In the genomic region with DNA sequence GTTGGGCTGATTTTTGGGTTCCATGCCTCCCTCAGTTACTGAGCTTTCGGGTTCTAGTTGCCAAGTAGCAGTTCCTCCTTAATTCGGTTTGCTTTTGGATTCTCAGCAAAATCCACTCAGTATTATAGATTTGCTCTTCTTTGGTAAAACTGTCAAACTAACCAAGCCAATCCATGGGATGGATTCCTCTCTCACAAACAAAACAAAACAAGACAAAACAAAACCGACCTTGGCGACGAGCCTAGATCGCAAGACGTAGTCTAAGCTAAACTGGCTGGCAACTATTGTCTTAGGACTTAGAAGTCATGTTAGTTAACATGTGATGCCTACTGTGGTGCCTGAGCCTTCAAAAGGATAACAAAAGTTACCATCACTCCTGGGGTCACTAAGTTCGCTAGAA, we compare ENCODE assay signal across 8 mouse cellular contexts. TPM values are rescaled to one million over a fixed set of nuclear protein-coding genes. Genes with fewer than 3 reads are reported as not detected.
A peak's percentile ranks its signal among the peaks of the same experiment; 100 is the strongest.
DNase-seq lines count a peak whose midpoint lies in the region; ATAC-seq and TF ChIP-seq lines count a peak whose summit lies in the region.

No protein-coding gene starts in this region.

- no peak for TF ChIP-seq EP300 in liver, embryonic 14.5 days (IDR thresholded peaks at IDR 0.05; ENCODE audit: low read depth)

- peaks cover 2% of the 10 kb centered on the region; the same call in 1 of the 2 replicates for H3K9me3 ChIP-seq in erythroblast, embryonic 14.5 days (ENCODE audit: control insufficient read depth, low read length)
- H3K9me3 ChIP-seq in liver, embryonic 14.5 days (ENCODE audit: control insufficient read depth, low read length) = no peaks in the 10 kb centered on the region

- H3K9ac ChIP-seq in liver, embryonic 14.5 days (replicated peaks) = no peak overlapping the region

- no peak overlapping the region for H3K27ac ChIP-seq in thymus, adult 2 months (ENCODE audit: control insufficient read depth, insufficient read depth, low read length)
- H3K27ac ChIP-seq in liver, embryonic 14.5 days = peak overlapping the region; percentile 63

- no peak for TF ChIP-seq CTCF in thymus, adult 2 months (IDR thresholded peaks at IDR 0.05; ENCODE audit: borderline replicate concordance, control insufficient read depth, extremely low read depth, insufficient read depth, low read length, poor library complexity)
- TF ChIP-seq CTCF in liver, embryonic 14.5 days (IDR thresholded peaks at IDR 0.05; ENCODE audit: low read depth) = no peak

- intact Hi-C loops in left cerebral cortex, postnatal 14 days (cut with DNase I) = no loop called here

- DNase-seq in thymus, adult 2 months = no peak
- DNase-seq in thymus, postnatal 4 days = no peak
- no peak for DNase-seq in liver, embryonic 14.5 days (ENCODE audit: low read depth in 3 of 3, low spot score in 3 of 3)
- DNase-seq in adrenal gland, adult 18-20 months (ENCODE audit: low spot score in 2 of 2) = no peak
- no peak for DNase-seq in embryo, embryonic 11 days
- DNase-seq in left cerebral cortex, postnatal 14 days (ENCODE audit: low spot score in 2 of 2) = no peak

- TF ChIP-seq POLR2A in thymus, adult 2 months (IDR thresholded peaks at IDR 0.05; ENCODE audit: control insufficient read depth, extremely low read depth, insufficient read depth, low read length, poor library complexity) = no peak

- peaks cover 2% of the 10 kb centered on the region; the same call in 1 of the 2 replicates for H3K36me3 ChIP-seq in erythroblast, embryonic 14.5 days (ENCODE audit: control insufficient read depth)
- H3K36me3 ChIP-seq in thymus, adult 2 months (ENCODE audit: control insufficient read depth, insufficient read depth, low read length) = no peaks in the 10 kb centered on the region
- H3K36me3 ChIP-seq in liver, embryonic 14.5 days (replicated peaks; ENCODE audit: control insufficient read depth, insufficient read depth, low read depth) = no peaks in the 10 kb centered on the region

- peak overlapping the region; percentile 81 for H3K4me3 ChIP-seq in erythroblast, embryonic 14.5 days (replicated peaks)
- peak overlapping the region; percentile 74; the same call in 1 of the 2 replicates for H3K4me3 ChIP-seq in thymus, adult 2 months (ENCODE audit: control insufficient read depth, insufficient read depth, low read length)
- H3K4me3 ChIP-seq in liver, embryonic 14.5 days (ENCODE audit: insufficient read depth in 1 of 2, low read depth in 2 of 2, low read length in 2 of 2) = peak overlapping the region; percentile 63 to 81

- WGBS in thymus, adult 2 months = 89% methylated on average over 8 of the region's 8 CpGs
- 80% methylated on average over 8 of the region's 8 CpGs for WGBS in liver, embryonic 14.5 days (ENCODE audit: insufficient replicate concordance)

- peaks cover 55% of the 10 kb centered on the region for H3K4me1 ChIP-seq in erythroblast, embryonic 14.5 days (ENCODE audit: control insufficient read depth)
- peaks cover 4% of the 10 kb centered on the region for H3K4me1 ChIP-seq in thymus, adult 2 months (replicated peaks; ENCODE audit: control insufficient read depth, insufficient read depth, low read length)
- peaks cover 27 to 31% of the 10 kb centered on the region in 2 experiments for H3K4me1 ChIP-seq in liver, embryonic 14.5 days (replicated peaks; ENCODE audit: control insufficient read depth in 2 of 2, insufficient read depth in 2 of 2, low read length in 1 of 2)

- H3K4me2 ChIP-seq in liver, embryonic 14.5 days (ENCODE audit: low read depth) = peak overlapping the region; percentile 67

- no peaks in the 10 kb centered on the region for H3K27me3 ChIP-seq in erythroblast, embryonic 14.5 days (ENCODE audit: control insufficient read depth)
- no peaks in the 10 kb centered on the region for H3K27me3 ChIP-seq in thymus, adult 2 months (ENCODE audit: control insufficient read depth, insufficient read depth, low read length)
- H3K27me3 ChIP-seq in liver, embryonic 14.5 days (ENCODE audit: control insufficient read depth, insufficient read depth, low read length) = no peaks in the 10 kb centered on the region

- ATAC-seq in erythroblast, adult 5-6 weeks (replicated peaks; ENCODE audit: low FRiP score, poor library complexity, severe bottlenecking) = no peak
- no peak for ATAC-seq in liver, embryonic 14.5 days (ENCODE audit: insufficient read depth)

RNA-seq across cellular contexts. Expression of gene 4931414P19Rik, which starts 2.1 kb away (rescaled TPM):
- 0.94 and 1.5 TPM in 2 replicates for polyA plus RNA-seq in erythroblast, embryonic 14.5 days (2012)
- 1.3 and 4.4 TPM in 2 replicates for total RNA-seq in erythroblast, adult 5-6 weeks (2015; ENCODE audit: low replicate concordance)
- 1.0 and 1.4 TPM in 2 replicates for total RNA-seq in erythroblast, adult 5-6 weeks (2017; ENCODE audit: low replicate concordance)
- 8.7 and 9.8 TPM in 2 replicates for polyA plus RNA-seq in thymus, adult 2 months (2012; rRNA removed)
- polyA plus RNA-seq in liver, embryonic 14.5 days (2012; rRNA removed) = 2.2 and 4.3 TPM in 2 replicates
- 1.1 and 1.9 TPM in 2 replicates for polyA plus RNA-seq in liver, embryonic 14.5 days (2014; fragmentation: Nextera tagmentation; extraction: Ambion mirVana)
- total RNA-seq in adrenal gland, adult 18-20 months (2021) = 1 to 10 TPM; 2.7 to 6.5 TPM
- total RNA-seq in left cerebral cortex, postnatal 14 days (2021) = 1 to 10 TPM; 4.4 to 7.4 TPM

RNA-seq across cellular contexts. Expression of gene Psmb5, which starts 14.1 kb away (rescaled TPM):
- 17.6 and 21.7 TPM in 2 replicates for polyA plus RNA-seq in erythroblast, embryonic 14.5 days (2012)
- 47.7 and 51.0 TPM in 2 replicates for total RNA-seq in erythroblast, adult 5-6 weeks (2015; ENCODE audit: low replicate concordance)
- 12.9 and 18.1 TPM in 2 replicates for total RNA-seq in erythroblast, adult 5-6 weeks (2017; ENCODE audit: low replicate concordance)
- 239 and 266 TPM in 2 replicates for polyA plus RNA-seq in thymus, adult 2 months (2012; rRNA removed)
- 95.4 and 111 TPM in 2 replicates for polyA plus RNA-seq in liver, embryonic 14.5 days (2012; rRNA removed)
- 205 and 223 TPM in 2 replicates for polyA plus RNA-seq in liver, embryonic 14.5 days (2014; fragmentation: Nextera tagmentation; extraction: Ambion mirVana)
- total RNA-seq in adrenal gland, adult 18-20 months (2021) = 100 to 1,000 TPM; 273 to 381 TPM
- 100 to 1,000 TPM; 185 to 188 TPM for total RNA-seq in left cerebral cortex, postnatal 14 days (2021)

RNA-seq across cellular contexts. Expression of gene Psmb11, which starts 17.5 kb away (rescaled TPM):
- polyA plus RNA-seq in erythroblast, embryonic 14.5 days (2012) = not detected in 2 replicates
- not detected in 2 replicates for total RNA-seq in erythroblast, adult 5-6 weeks (2015; ENCODE audit: low replicate concordance)
- 0.26 TPM in 1 of 2 replicates, not detected in the other for total RNA-seq in erythroblast, adult 5-6 weeks (2017; ENCODE audit: low replicate concordance)
- polyA plus RNA-seq in thymus, adult 2 months (2012; rRNA removed) = 67.6 and 92.4 TPM in 2 replicates
- not detected in 2 replicates for polyA plus RNA-seq in liver, embryonic 14.5 days (2012; rRNA removed)
- 0.03 TPM in 1 of 2 replicates, not detected in the other for polyA plus RNA-seq in liver, embryonic 14.5 days (2014; fragmentation: Nextera tagmentation; extraction: Ambion mirVana)
- not detected for total RNA-seq in adrenal gland, adult 18-20 months (2021)
- total RNA-seq in left cerebral cortex, postnatal 14 days (2021) = under 1 TPM in 1 of 2 experiments, not detected in 1; 0.30 TPM

RNA-seq across cellular contexts. Expression of gene Ajuba, which starts 26.3 kb away (rescaled TPM):
- polyA plus RNA-seq in erythroblast, embryonic 14.5 days (2012) = not detected in 2 replicates
- not detected in 2 replicates for total RNA-seq in erythroblast, adult 5-6 weeks (2015; ENCODE audit: low replicate concordance)
- total RNA-seq in erythroblast, adult 5-6 weeks (2017; ENCODE audit: low replicate concordance) = 0.85 TPM in 1 of 2 replicates, not detected in the other
- 13.9 and 17.6 TPM in 2 replicates for polyA plus RNA-seq in thymus, adult 2 months (2012; rRNA removed)
- 3.7 TPM in 2 replicates for polyA plus RNA-seq in liver, embryonic 14.5 days (2012; rRNA removed)
- polyA plus RNA-seq in liver, embryonic 14.5 days (2014; fragmentation: Nextera tagmentation; extraction: Ambion mirVana) = 1.0 and 1.8 TPM in 2 replicates
- 10 to 100 TPM; 20.5 to 26.0 TPM for total RNA-seq in adrenal gland, adult 18-20 months (2021)
- total RNA-seq in left cerebral cortex, postnatal 14 days (2021) = 1 to 10 TPM; 2.7 to 3.1 TPM

RNA-seq across cellular contexts. Expression of gene Gm17606, which starts 37.1 kb away (rescaled TPM):
- polyA plus RNA-seq in erythroblast, embryonic 14.5 days (2012) = not detected in 2 replicates
- not detected in 2 replicates for total RNA-seq in erythroblast, adult 5-6 weeks (2015; ENCODE audit: low replicate concordance)
- total RNA-seq in erythroblast, adult 5-6 weeks (2017; ENCODE audit: low replicate concordance) = not detected in 2 replicates
- polyA plus RNA-seq in thymus, adult 2 months (2012; rRNA removed) = not detected in 2 replicates
- polyA plus RNA-seq in liver, embryonic 14.5 days (2012; rRNA removed) = not detected in 2 replicates
- polyA plus RNA-seq in liver, embryonic 14.5 days (2014; fragmentation: Nextera tagmentation; extraction: Ambion mirVana) = not detected in 2 replicates
- total RNA-seq in adrenal gland, adult 18-20 months (2021) = not detected
- total RNA-seq in left cerebral cortex, postnatal 14 days (2021) = not detected
